Mouse (Mus musculus): Measurements from ENCODE around the gene Dazl. TPM values are rescaled to one million over a fixed set of nuclear protein-coding genes. Genes with fewer than 3 reads are reported as not detected.

Dazl gene
- polyA plus RNA-seq, 1 experiment from 2014 or later: 0.09 TPM

DNA sequence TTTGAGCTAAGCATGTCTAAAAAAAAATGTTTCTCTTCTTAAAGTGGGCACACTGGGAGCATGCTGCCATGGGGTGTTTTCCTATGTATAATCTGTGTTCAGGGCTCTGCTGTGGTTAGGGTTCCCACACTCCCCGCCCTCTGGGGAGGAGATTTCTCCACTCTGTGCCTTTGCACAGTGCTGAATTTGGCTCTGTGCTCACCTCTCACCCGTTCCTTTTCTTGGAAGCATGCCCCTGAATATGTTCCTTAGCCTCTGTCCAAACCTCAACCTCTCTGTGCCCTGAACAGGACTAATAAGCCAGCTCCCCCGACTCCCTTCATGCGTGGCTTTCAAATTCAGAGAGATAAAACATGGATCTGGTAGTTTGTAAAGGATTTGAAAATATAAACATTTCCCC lies 63.9 kb downstream of the Dazl start:
- no peaks in the 10 kb centered on the region for H3K36me3 ChIP-seq (ENCODE audit: control insufficient read depth, insufficient read depth, low read length)
- DNase-seq (ENCODE audit: low spot score): no peak
- no peak overlapping the region for H3K9ac ChIP-seq (ENCODE audit: low read depth, low read length)
- no peak overlapping the region for H3K4me2 ChIP-seq (replicated peaks; ENCODE audit: low read depth, low read length)
- WGBS: 80% methylated on average over 4 of the region's 4 CpGs
- no peak overlapping the region for H3K27ac ChIP-seq (ENCODE audit: low read depth, low read length)
- no peaks in the 10 kb centered on the region for H3K27me3 ChIP-seq (ENCODE audit: control insufficient read depth, insufficient read depth, low read length)
- H3K4me3 ChIP-seq (ENCODE audit: low read depth, low read length): no peak overlapping the region
- no peaks in the 10 kb centered on the region for H3K4me1 ChIP-seq (replicated peaks; ENCODE audit: control insufficient read depth, insufficient read depth, low read length)
- H3K9me3 ChIP-seq (ENCODE audit: control insufficient read depth, low read length): no peaks in the 10 kb centered on the region
- ATAC-seq (ENCODE audit: low FRiP score): no peak

Other genes starting within 250 kb of the Dazl start
- gene Rftn1, start 103.0 kb downstream of the Dazl start, polyA plus RNA-seq (2014; fragmentation: Nextera tagmentation; extraction: Ambion mirVana): 5.3 and 5.6 TPM in 2 replicates
- gene Plcl2, start 215.8 kb upstream of the Dazl start, polyA plus RNA-seq (2014; fragmentation: Nextera tagmentation; extraction: Ambion mirVana): 6.7 and 7.2 TPM in 2 replicates